Mouse (Mus musculus) layer of hippocampus, adult 8-10 months (tissue): ENCODE measurements at regions not wholly inside any gene's neighbourhood (a gene's known extent, or its start where the extent isn't known, plus 50 kb on each side); places are given as distances from the start of the nearest gene placed in this dataset.
A peak's percentile ranks its signal among the peaks of the same experiment; 100 is the strongest.
"Not testable (repeated sequence)": the region's sequence is repeated elsewhere in the genome, so short reads cannot be mapped to it uniquely, and the experiment has no call there.

Source experiments
- DNase-seq, 2 experiments: peaks; one replicate each; pipeline ENCODE4 v3.0.0; 2022; ENCODE audit warnings: low spot score in 2 of 2

GRCm38 (mm10) chr4:7237848-7238247, 1001.0 kb downstream of the Car8 start:
- DNase-seq: no peak

GRCm38 (mm10) chr4:7234537-7234936, 1004.3 kb downstream of the Car8 start:
- not testable (repeated sequence) for DNase-seq

- peak; percentile 7 to 9 for DNase-seq
Observed at GRCm38 (mm10) chr4:7228980-7229379, 1009.9 kb downstream of the Car8 start.

- DNase-seq: no peak
Observed at GRCm38 (mm10) chr4:7222922-7223321, 1015.9 kb downstream of the Car8 start.

GRCm38 (mm10) chr4:7220426-7220825, 1018.4 kb downstream of the Car8 start:
- DNase-seq: no peak

GRCm38 (mm10) chr4:7215048-7216030, 1023.5 kb downstream of the Car8 start:
- DNase-seq: no peak

GRCm38 (mm10) chr4:7206987-7207386, 1031.9 kb downstream of the Car8 start:
- no peak for DNase-seq

GRCm38 (mm10) chr4:7201816-7202215, 1037.0 kb downstream of the Car8 start:
- no peak for DNase-seq

GRCm38 (mm10) chr4:7199941-7200340, 1038.9 kb downstream of the Car8 start:
- no peak for DNase-seq

GRCm38 (mm10) chr4:7199052-7199451, 1039.8 kb downstream of the Car8 start:
- no peak for DNase-seq

- no peak for DNase-seq
Observed at GRCm38 (mm10) chr4:7196570-7196969, 1042.3 kb downstream of the Car8 start.

- DNase-seq: no peak
Observed at GRCm38 (mm10) chr4:7195619-7196018, 1043.2 kb downstream of the Car8 start.

- no peak for DNase-seq
Observed at GRCm38 (mm10) chr4:7191912-7192311, 1046.9 kb downstream of the Car8 start.

- no peak for DNase-seq
Observed at GRCm38 (mm10) chr4:7191228-7191627, 1047.6 kb downstream of the Car8 start.

GRCm38 (mm10) chr4:7175030-7175429, 1063.8 kb downstream of the Car8 start:
- no peak for DNase-seq

- no peak for DNase-seq
Observed at GRCm38 (mm10) chr4:7172528-7173306, 1066.1 kb downstream of the Car8 start.

GRCm38 (mm10) chr4:7171637-7172417, 1067.0 kb downstream of the Car8 start:
- DNase-seq: no peak

GRCm38 (mm10) chr4:7161411-7161810, 1077.4 kb downstream of the Car8 start:
- no peak for DNase-seq

- DNase-seq: no peak
Observed at GRCm38 (mm10) chr4:7157883-7158282, 1081.0 kb downstream of the Car8 start.

- no peak for DNase-seq
Observed at GRCm38 (mm10) chr4:7154256-7154655, 1084.6 kb downstream of the Car8 start.

GRCm38 (mm10) chr4:7153835-7154234, 1085.0 kb downstream of the Car8 start:
- DNase-seq: no peak
